Mouse (Mus musculus) intestine, postnatal 0 days (tissue): Measurements from ENCODE around the gene Smarcd2. TPM values are rescaled to one million over a fixed set of nuclear protein-coding genes. Genes with fewer than 3 reads are reported as not detected.
"Not testable (repeated sequence)": the region's sequence is repeated elsewhere in the genome, so short reads cannot be mapped to it uniquely, and the experiment has no call there.

Experiments
- ATAC-seq: fragments of 200-750 bp; cut with Nextera tagmentation; 2 replicates; pipeline ENCODE4 v1.8.0; 2017; ENCODE audit warnings: mild to moderate bottlenecking, moderate TSS enrichment, moderate library complexity
- H3K27ac ChIP-seq: fragments of 300-500 bp; sonication (generic); 2 replicates; pipeline ENCODE4 v1.5.1; 2014; ENCODE audit warnings: mild to moderate bottlenecking, low read depth, low read length, moderate library complexity
- H3K27me3 ChIP-seq: fragments of 300-500 bp; sonication (generic); replicated peaks from 2 replicates; pipeline ENCODE4 v1.6.1; 2014; ENCODE audit warnings: low read length, mixed read lengths; ENCODE audit not compliant: control insufficient read depth, insufficient read depth
- H3K36me3 ChIP-seq: fragments of 300-500 bp; sonication (generic); 2 replicates; pipeline ENCODE4 v1.6.1; 2014; ENCODE audit warnings: mild to moderate bottlenecking, moderate library complexity; ENCODE audit not compliant: control insufficient read depth, insufficient read depth
- H3K4me1 ChIP-seq: fragments of 300-500 bp; sonication (generic); replicated peaks from 2 replicates; pipeline ENCODE4 v1.6.1; 2014; ENCODE audit warnings: antibody characterized with exemption, low read length, mixed read lengths; ENCODE audit not compliant: control insufficient read depth, insufficient read depth
- H3K4me2 ChIP-seq: fragments of 300-500 bp; sonication (generic); replicated peaks from 2 replicates; pipeline ENCODE4 v1.6.1; 2014; ENCODE audit warnings: low read depth, mild to moderate bottlenecking, moderate library complexity
- H3K4me3 ChIP-seq: fragments of 300-500 bp; sonication (generic); 2 replicates; pipeline ENCODE4 v1.5.1; 2014; ENCODE audit warnings: low read depth, low read length
- H3K9ac ChIP-seq: fragments of 300-500 bp; sonication (generic); 2 replicates; pipeline ENCODE4 v1.6.1; 2014; ENCODE audit warnings: mild to moderate bottlenecking, low read depth, low read length
- H3K9me3 ChIP-seq: fragments of 300-500 bp; sonication (generic); 2 replicates; pipeline ENCODE4 v1.6.1; 2016; ENCODE audit warnings: mixed run types; ENCODE audit not compliant: control insufficient read depth
- CTCF ChIP-seq: sonication (generic); IDR thresholded peaks from 2 replicates; pipeline ENCODE4 v1.5.1; 2016; ENCODE audit warnings: low read depth, mild to moderate bottlenecking, control low read depth, antibody characterized with exemption, moderate library complexity
- WGBS: fragments of 180-500 bp; shearing (Covaris S2); extraction: QIAGEN DNeasy Blood & Tissue Kit; methylation state at CpG from one replicate; pipeline ENCODE4 v1.1.7; 2014; 5-methylcytosine and 5-hydroxymethylcytosine counted together
- polyA plus RNA-seq: library from polyadenylated mRNA; unstranded; fragments of >200 nt; fragmentation: Nextera tagmentation; extraction: Ambion mirVana; gene quantifications from 2 replicates; pipeline ENCODE4 v1.2.1, GENCODE M21; 2015

The Smarcd2 gene
- polyA plus RNA-seq, 1 experiment from 2014 or later = 25.3 TPM

DNA sequence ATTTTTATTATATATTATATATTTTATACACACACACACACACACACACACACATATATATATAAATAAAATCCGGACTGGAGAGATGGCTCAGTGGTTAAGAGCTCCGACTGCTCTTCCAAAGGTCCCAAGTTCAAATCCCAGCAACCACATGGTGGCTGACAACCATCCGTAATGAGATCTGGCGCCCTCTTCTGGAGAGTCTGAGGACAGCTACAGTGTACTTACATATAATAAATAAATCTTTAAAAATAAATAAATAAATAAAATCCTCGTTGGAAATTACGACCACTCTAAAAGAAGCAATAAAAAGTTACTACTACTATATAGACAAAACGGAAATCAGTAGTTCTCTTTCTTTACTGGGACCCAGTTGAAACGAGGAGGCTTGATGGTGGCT lies 38.8 kb downstream of the Smarcd2 start:
- WGBS = 72% methylated on average over 8 of the region's 8 CpGs

GRCm38 (mm10) chr11:106220603-106221002 lies 52.2 kb downstream of the Smarcd2 start:
- H3K36me3 ChIP-seq = peaks cover 14% of the 10 kb centered on the region
- no peak overlapping the region for H3K4me3 ChIP-seq
- H3K27ac ChIP-seq = no peak overlapping the region
- H3K9me3 ChIP-seq = no peaks in the 10 kb centered on the region
- H3K27me3 ChIP-seq = no peaks in the 10 kb centered on the region
- WGBS = 50% methylated on average over 3 of the region's 3 CpGs
- H3K9ac ChIP-seq = no peak overlapping the region
- no peak for TF ChIP-seq CTCF
- H3K4me1 ChIP-seq = 0 out of 2 replicates have a peak, but pooled peaks cover 7% of the 10 kb centered on the region
- no peak for ATAC-seq
- H3K4me2 ChIP-seq = peak overlapping the region; percentile 42

More for the DNA sequence above, 38.8 kb downstream of the Smarcd2 start:
- H3K9ac ChIP-seq, H3K4me1 ChIP-seq, ATAC-seq, H3K9me3 ChIP-seq, H3K27ac ChIP-seq, H3K4me2 ChIP-seq, H3K27me3 ChIP-seq, H3K4me3 ChIP-seq: not testable (repeated sequence)
- peaks cover 52% of the 10 kb centered on the region for H3K36me3 ChIP-seq
- peak; percentile 38 for TF ChIP-seq CTCF

GRCm38 (mm10) chr11:106216730-106217490 lies 55.9 kb downstream of the Smarcd2 start, which contains the start of gene Ddx42:
Ddx42 (plus strand) TSS chr11:106216926.
- Histone ChIP-seq H3K9ac (peak within 1 kb of the TSS; percentile 97), H3K4me2 (peak within 1 kb of the TSS; percentile 68), H3K36me3 (peaks cover 3% of the 10 kb centered on the region; the same call in 1 of the 2 replicates), H3K4me3 (peak within 1 kb of the TSS; percentile 93), H3K9me3 (no peaks in the 10 kb centered on the region), H3K4me1 (0 out of 2 replicates have a peak, but pooled peaks cover 5% of the 10 kb centered on the region), H3K27me3 (no peaks in the 10 kb centered on the region), H3K27ac (peak within 1 kb of the TSS; percentile 96)
- ATAC-seq = peak; percentile 93
- no peak for TF ChIP-seq CTCF
- WGBS = under 1% methylated on average over 70 of the region's 70 CpGs

DNA sequence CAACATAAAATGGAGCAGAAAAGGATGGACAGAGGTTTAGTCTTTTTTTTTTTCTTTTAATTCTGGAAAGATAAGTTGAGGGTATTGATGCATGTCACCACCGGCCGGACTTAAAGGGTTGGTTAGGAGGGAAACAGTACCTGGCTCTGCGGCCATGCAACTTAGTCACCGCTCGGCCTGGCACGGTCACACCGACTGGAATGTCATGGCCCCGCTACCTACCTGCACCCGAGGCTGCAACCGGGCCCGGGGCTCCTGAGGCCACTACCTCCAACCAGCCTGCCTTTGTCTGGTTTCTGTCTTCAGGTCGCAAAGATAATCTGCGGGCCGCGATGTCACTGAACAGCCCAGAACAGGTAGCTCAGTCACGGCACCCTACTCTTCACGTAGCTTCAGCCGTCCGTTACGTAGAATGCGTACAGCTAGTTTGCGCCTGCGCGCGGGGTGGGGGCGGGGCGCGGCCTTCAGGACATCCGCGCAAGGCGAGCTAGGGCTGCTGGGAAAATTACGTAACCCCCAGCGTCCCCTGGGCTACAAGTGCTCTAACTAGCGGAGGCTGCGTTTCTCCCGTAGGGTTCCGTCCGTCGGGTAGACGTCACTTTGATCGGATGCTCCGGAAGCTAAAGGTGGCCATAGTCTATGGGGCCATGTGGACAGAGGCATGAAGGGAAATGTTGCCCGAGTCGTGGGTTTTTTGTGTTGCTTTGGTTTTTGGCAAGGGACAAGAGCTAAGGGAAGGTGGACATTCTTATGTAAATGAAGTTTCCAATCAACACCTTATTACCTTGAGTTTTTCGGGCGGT lies 56.6 kb downstream of the Smarcd2 start, which contains the start of gene Ccdc47:
Gene Ccdc47 (minus strand): TSS at position 418 of the 803 bp plus-strand sequence.
- ATAC-seq = peak; percentile 98
- Histone ChIP-seq H3K4me2 (peak within 1 kb of the TSS; percentile 68), H3K4me1 (0 out of 2 replicates have a peak, but pooled peaks cover 5% of the 10 kb centered on the region), H3K9ac (peak within 1 kb of the TSS; percentile 97), H3K4me3 (peak within 1 kb of the TSS; percentile 93), H3K9me3 (no peaks in the 10 kb centered on the region), H3K27ac (peak within 1 kb of the TSS; percentile 96), H3K36me3 (peaks cover 11% of the 10 kb centered on the region), H3K27me3 (no peaks in the 10 kb centered on the region)
- WGBS = under 1% methylated on average over 46 of the region's 46 CpGs
- no peak for TF ChIP-seq CTCF

- 11% methylated on average over 7 of the region's 7 CpGs for WGBS
- H3K4me3 ChIP-seq = peak overlapping the region; percentile 93
These were observed 57.3 kb downstream of the Smarcd2 start for GRCm38 (mm10) chr11:106215450-106215859.

GRCm38 (mm10) chr11:106214856-106215255 lies 57.9 kb downstream of the Smarcd2 start:
- Histone ChIP-seq H3K4me1 (0 out of 2 replicates have a peak, but pooled peaks cover 5% of the 10 kb centered on the region), H3K9ac (no peak overlapping the region), H3K9me3 (no peaks in the 10 kb centered on the region), H3K4me3 (no peak overlapping the region; the same call in 1 of the 2 replicates), H3K27me3 (no peaks in the 10 kb centered on the region), H3K36me3 (peaks cover 23% of the 10 kb centered on the region), H3K4me2 (peak overlapping the region; percentile 68), H3K27ac (no peak overlapping the region)
- TF ChIP-seq CTCF = no peak
- no peak for ATAC-seq
- 63% methylated on average over 5 of the region's 5 CpGs for WGBS

More at GRCm38 (mm10) chr11:106215450-106215859, 57.3 kb downstream of the Smarcd2 start:
- Histone ChIP-seq H3K36me3 (peaks cover 17% of the 10 kb centered on the region), H3K27me3 (no peaks in the 10 kb centered on the region), H3K9ac (peak overlapping the region; percentile 97), H3K9me3 (no peaks in the 10 kb centered on the region), H3K27ac (peak overlapping the region; percentile 96), H3K4me2 (peak overlapping the region; percentile 68), H3K4me1 (0 out of 2 replicates have a peak, but pooled peaks cover 5% of the 10 kb centered on the region)
- ATAC-seq = no peak
- TF ChIP-seq CTCF = no peak

Other genes starting within 250 kb of the Smarcd2 start
- 30.8 and 31.3 TPM in 2 replicates for gene Dcaf7, start 236.1 kb downstream of the Smarcd2 start, polyA plus RNA-seq
- 9.0 and 9.2 TPM in 2 replicates for gene Taco1, start 206.9 kb downstream of the Smarcd2 start, polyA plus RNA-seq
- gene Map3k3, start 188.4 kb downstream of the Smarcd2 start, polyA plus RNA-seq = 6.2 and 6.6 TPM in 2 replicates
- not detected in 2 replicates for gene Gm10840, start 112.1 kb downstream of the Smarcd2 start, polyA plus RNA-seq
- 32.6 and 34.6 TPM in 2 replicates for gene Limd2, start 112.1 kb downstream of the Smarcd2 start, polyA plus RNA-seq
- 5.7 and 6.4 TPM in 2 replicates for gene Strada, start 70.8 kb downstream of the Smarcd2 start, polyA plus RNA-seq
- 41.9 and 45.4 TPM in 2 replicates for gene Ccdc47, start 56.6 kb downstream of the Smarcd2 start, polyA plus RNA-seq
- 28.1 and 30.0 TPM in 2 replicates for gene Ddx42, start 56.0 kb downstream of the Smarcd2 start, polyA plus RNA-seq
- gene Ftsj3, start 16.9 kb downstream of the Smarcd2 start, polyA plus RNA-seq = 16.6 and 18.3 TPM in 2 replicates
- 160 and 168 TPM in 2 replicates for gene Psmc5, start 16.8 kb downstream of the Smarcd2 start, polyA plus RNA-seq
- gene Tcam1, start 3.7 kb upstream of the Smarcd2 start, polyA plus RNA-seq = 0.09 TPM in 1 of 2 replicates, not detected in the other
- not detected in 2 replicates for gene Gh, start 28.9 kb upstream of the Smarcd2 start, polyA plus RNA-seq
- 1.3 and 1.5 TPM in 2 replicates for gene Cd79b, start 41.8 kb upstream of the Smarcd2 start, polyA plus RNA-seq
- 0.01 TPM in 1 of 2 replicates, not detected in the other for gene Scn4a, start 80.3 kb upstream of the Smarcd2 start, polyA plus RNA-seq
- 0.52 and 0.97 TPM in 2 replicates for gene Prr29, start 92.5 kb upstream of the Smarcd2 start, polyA plus RNA-seq
- gene Icam2, start 115.1 kb upstream of the Smarcd2 start, polyA plus RNA-seq = 14.2 and 15.4 TPM in 2 replicates
- gene Ern1, start 214.9 kb upstream of the Smarcd2 start, polyA plus RNA-seq = 1.6 and 2.9 TPM in 2 replicates